Mouse (Mus musculus): Measurements from ENCODE around the gene Poglut1. TPM values are rescaled to one million over a fixed set of nuclear protein-coding genes. Genes with fewer than 3 reads are reported as not detected.
"Not testable (repeated sequence)": the region's sequence is repeated elsewhere in the genome, so short reads cannot be mapped to it uniquely, and the experiment has no call there.

The Poglut1 gene
- polyA plus RNA-seq, 1 experiment from 2014 or later, result 75.5 TPM

DNA sequence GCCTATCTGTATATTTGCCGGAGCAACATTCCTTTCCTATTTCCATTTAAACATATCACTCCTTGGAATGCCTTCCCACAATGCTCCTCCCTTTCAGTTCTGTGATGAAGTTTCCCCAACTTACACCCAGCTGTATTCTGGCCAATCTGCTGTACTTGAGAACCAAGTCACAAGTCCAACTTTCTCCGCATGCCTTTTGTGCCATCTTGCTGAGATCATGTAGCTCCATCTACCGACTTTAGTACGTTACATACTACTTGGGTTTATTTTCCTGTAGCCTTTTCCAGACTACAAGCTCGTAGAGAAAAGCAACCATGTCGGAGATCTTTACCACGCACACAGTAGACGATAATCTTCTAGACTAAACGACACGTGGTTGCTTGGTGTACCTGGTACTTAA lies 56.2 kb downstream of the Poglut1 start:
- Histone ChIP-seq H3K4me3 (ENCODE audit: low read depth, low read length) (no peak overlapping the region), H3K4me2 (ENCODE audit: low read depth, low read length, severe bottlenecking) (no peak overlapping the region), H3K4me1 (replicated peaks; ENCODE audit: control insufficient read depth, insufficient read depth, low read length) (no peaks in the 10 kb centered on the region), H3K9me3 (ENCODE audit: control insufficient read depth, low read length) (no peaks in the 10 kb centered on the region), H3K9ac (ENCODE audit: low read length) (no peak overlapping the region), H3K36me3 (ENCODE audit: control insufficient read depth, insufficient read depth, low read length) (no peaks in the 10 kb centered on the region), H3K27me3 (ENCODE audit: control insufficient read depth, insufficient read depth, low read length) (no peaks in the 10 kb centered on the region), H3K27ac (ENCODE audit: low read depth, low read length) (no peak overlapping the region)
- ATAC-seq (replicated peaks; ENCODE audit: low FRiP score), result no peak
- DNase-seq (ENCODE audit: low spot score), result no peak
- whole genome bisulfite sequencing, result 91% methylated on average over 10 of the region's 10 CpGs

DNA sequence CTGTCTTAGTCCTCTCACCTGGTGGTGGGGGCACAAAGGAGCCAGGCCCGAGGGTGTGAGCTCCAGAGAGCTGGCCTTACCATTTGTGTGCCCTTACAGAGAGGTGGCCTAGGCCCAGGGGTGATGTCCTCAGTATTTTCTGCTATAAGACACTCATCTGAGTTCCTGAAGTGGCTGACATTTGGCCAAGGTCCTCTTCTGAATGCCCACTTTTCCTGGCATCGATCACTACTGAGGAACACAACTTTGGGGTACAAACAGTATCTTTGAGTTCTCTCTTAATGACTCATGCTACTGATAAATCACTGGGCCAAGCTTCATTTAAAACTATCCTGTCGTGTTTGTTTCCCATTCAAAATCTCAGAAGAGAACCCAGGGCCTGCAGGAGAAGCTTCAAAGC lies 57.5 kb downstream of the Poglut1 start:
- H3K9ac ChIP-seq (ENCODE audit: low read length), result no peak overlapping the region
- no peaks in the 10 kb centered on the region for H3K36me3 ChIP-seq (ENCODE audit: control insufficient read depth, insufficient read depth, low read length)
- no peak overlapping the region for H3K4me3 ChIP-seq (ENCODE audit: low read depth, low read length)
- H3K9me3 ChIP-seq (ENCODE audit: control insufficient read depth, low read length), result no peaks in the 10 kb centered on the region
- no peaks in the 10 kb centered on the region for H3K4me1 ChIP-seq (replicated peaks; ENCODE audit: control insufficient read depth, insufficient read depth, low read length)
- no peaks in the 10 kb centered on the region for H3K27me3 ChIP-seq (ENCODE audit: control insufficient read depth, insufficient read depth, low read length)
- H3K27ac ChIP-seq (ENCODE audit: low read depth, low read length), result no peak overlapping the region
- WGBS, result 82% methylated on average over 3 of the region's 3 CpGs
- DNase-seq (ENCODE audit: low spot score) (no peak), ATAC-seq (replicated peaks; ENCODE audit: low FRiP score) (no peak)
- H3K4me2 ChIP-seq (ENCODE audit: low read depth, low read length, severe bottlenecking), result no peak overlapping the region

DNA sequence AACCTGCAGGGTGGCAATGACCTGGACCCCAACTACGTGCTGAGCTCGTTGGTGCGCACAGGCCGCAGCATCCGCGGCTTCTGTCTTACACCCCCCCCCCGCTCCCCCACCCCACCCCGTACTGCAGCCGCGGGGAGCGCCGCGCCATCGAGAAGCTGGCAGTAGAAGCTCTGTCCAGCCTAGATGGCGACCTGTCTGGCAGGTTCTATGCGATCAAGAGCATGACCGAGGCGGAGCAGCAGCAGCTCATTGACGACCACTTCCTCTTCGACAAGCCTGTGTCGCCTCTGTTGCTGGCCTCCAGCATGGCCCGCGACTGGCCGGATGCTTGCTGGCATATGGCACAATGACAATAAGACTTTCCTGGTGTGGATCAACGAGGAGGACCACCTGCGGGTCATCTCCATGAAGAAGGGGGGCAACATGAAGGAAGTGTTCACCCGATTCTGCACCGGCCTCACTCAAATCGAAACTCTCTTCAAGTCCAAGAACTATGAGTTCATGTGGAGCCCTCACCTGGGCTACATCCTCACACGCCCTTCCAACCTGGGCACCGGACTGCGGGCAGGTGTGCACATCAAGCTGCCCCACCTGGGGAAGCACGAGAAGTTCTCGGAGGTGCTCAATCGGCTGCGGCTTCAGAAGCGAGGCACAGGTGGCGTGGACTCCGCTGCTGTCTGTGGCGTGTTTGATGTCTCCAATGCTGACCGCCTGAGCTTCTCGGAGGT lies 66.3 kb downstream of the Poglut1 start:
- Histone ChIP-seq H3K9me3 (ENCODE audit: control insufficient read depth, low read length) (no peaks in the 10 kb centered on the region), H3K4me1 (replicated peaks; ENCODE audit: control insufficient read depth, insufficient read depth, low read length) (no peaks in the 10 kb centered on the region), H3K4me2 (ENCODE audit: low read depth, low read length, severe bottlenecking) (peak overlapping the region; percentile 43), H3K4me3 (ENCODE audit: low read depth, low read length) (peak overlapping the region; percentile 22), H3K27me3 (ENCODE audit: control insufficient read depth, insufficient read depth, low read length) (peaks cover 4% of the 10 kb centered on the region; the same call in 1 of the 2 replicates), H3K36me3 (ENCODE audit: control insufficient read depth, insufficient read depth, low read length) (no peaks in the 10 kb centered on the region), H3K27ac (ENCODE audit: low read depth, low read length) (no peak overlapping the region), H3K9ac (ENCODE audit: low read length) (no peak overlapping the region)
- DNase-seq (ENCODE audit: low spot score) (peak; percentile 55), ATAC-seq (replicated peaks; ENCODE audit: low FRiP score) (peak; percentile 27; the same call in 1 of the 2 replicates)
- 41% methylated on average over 42 of the region's 42 CpGs for WGBS

DNA sequence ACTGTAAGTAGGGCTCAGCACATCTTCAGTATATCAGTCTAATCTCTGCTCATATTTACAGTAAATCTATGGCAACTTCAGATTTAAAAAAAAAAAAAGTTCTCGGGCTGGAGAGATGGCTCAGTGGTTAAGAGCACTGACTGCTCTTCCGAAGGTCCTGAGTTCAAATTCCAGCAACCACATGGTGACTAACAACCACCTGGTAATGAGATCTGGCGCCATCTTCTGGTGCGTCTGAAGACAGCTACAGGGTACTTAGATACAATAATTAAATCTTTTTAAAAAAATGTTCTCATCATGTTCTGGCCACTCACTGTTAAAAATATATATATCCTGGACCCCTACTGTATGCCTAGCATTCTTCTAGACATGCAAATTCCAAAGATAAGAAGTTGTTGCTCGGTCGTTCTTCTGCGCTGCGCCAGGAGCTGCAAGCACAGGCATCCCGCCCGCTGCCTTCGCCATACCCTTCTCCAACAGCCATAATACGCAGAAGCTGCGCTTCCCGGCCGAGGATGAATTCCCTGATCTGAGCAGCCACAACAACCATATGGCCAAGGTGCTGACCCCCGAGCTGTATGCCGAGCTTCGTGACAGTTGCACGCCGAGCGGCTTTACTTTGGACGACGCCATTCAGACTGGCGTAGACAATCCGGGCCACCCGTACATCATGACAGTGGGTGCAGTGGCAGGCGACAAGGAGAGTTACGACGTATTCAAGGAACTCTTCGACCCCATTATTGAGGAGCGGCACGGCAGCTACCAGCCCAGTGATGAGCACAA lies 67.1 kb downstream of the Poglut1 start:
- H3K36me3 ChIP-seq (ENCODE audit: control insufficient read depth, insufficient read depth, low read length), result no peaks in the 10 kb centered on the region
- no peaks in the 10 kb centered on the region for H3K9me3 ChIP-seq (ENCODE audit: control insufficient read depth, low read length)
- H3K27ac ChIP-seq (ENCODE audit: low read depth, low read length), result no peak overlapping the region
- DNase-seq (ENCODE audit: low spot score) (peak; percentile 57), ATAC-seq (replicated peaks; ENCODE audit: low FRiP score) (0 out of 2 replicates have a peak, but pooled peaks have one; percentile 21)
- H3K4me1 ChIP-seq (replicated peaks; ENCODE audit: control insufficient read depth, insufficient read depth, low read length), result no peaks in the 10 kb centered on the region
- H3K9ac ChIP-seq (ENCODE audit: low read length), result no peak overlapping the region
- H3K4me3 ChIP-seq (ENCODE audit: low read depth, low read length), result peak overlapping the region; percentile 22
- 22% methylated on average over 32 of the region's 32 CpGs for WGBS
- peak overlapping the region; percentile 43 for H3K4me2 ChIP-seq (ENCODE audit: low read depth, low read length, severe bottlenecking)
- peaks cover 4% of the 10 kb centered on the region; the same call in 1 of the 2 replicates for H3K27me3 ChIP-seq (ENCODE audit: control insufficient read depth, insufficient read depth, low read length)

DNA sequence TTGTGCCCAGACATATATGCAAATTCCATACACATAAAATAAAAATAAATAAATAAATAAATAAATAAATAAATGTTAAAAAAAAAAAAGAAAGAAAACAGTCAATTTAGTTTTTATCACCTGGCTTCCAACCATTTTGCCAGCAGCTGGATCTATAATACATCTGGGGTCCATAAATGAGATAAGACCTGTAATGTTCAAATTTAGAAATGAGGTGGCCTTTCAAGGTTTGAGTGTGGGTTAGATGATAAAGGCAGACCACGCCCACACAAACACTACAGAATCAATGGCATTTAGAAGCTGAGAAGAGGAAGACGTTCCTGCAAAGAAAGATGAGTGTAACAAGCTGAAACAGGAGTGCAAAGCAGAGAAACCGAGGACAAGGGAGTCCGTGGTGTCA lies 68.7 kb downstream of the Poglut1 start:
- Histone ChIP-seq H3K4me3 (ENCODE audit: low read depth, low read length) (no peak overlapping the region), H3K27me3 (ENCODE audit: control insufficient read depth, insufficient read depth, low read length) (peaks cover 4% of the 10 kb centered on the region; the same call in 1 of the 2 replicates), H3K9me3 (ENCODE audit: control insufficient read depth, low read length) (no peaks in the 10 kb centered on the region), H3K9ac (ENCODE audit: low read length) (no peak overlapping the region), H3K4me1 (replicated peaks; ENCODE audit: control insufficient read depth, insufficient read depth, low read length) (peaks cover 2% of the 10 kb centered on the region; the same call in 1 of the 2 replicates), H3K4me2 (ENCODE audit: low read depth, low read length, severe bottlenecking) (no peak overlapping the region), H3K27ac (ENCODE audit: low read depth, low read length) (no peak overlapping the region), H3K36me3 (ENCODE audit: control insufficient read depth, insufficient read depth, low read length) (no peaks in the 10 kb centered on the region)
- no peak for ATAC-seq (replicated peaks; ENCODE audit: low FRiP score)
- DNase-seq (ENCODE audit: low spot score), result no peak
- 77% methylated on average over 4 of the region's 4 CpGs for WGBS

DNA sequence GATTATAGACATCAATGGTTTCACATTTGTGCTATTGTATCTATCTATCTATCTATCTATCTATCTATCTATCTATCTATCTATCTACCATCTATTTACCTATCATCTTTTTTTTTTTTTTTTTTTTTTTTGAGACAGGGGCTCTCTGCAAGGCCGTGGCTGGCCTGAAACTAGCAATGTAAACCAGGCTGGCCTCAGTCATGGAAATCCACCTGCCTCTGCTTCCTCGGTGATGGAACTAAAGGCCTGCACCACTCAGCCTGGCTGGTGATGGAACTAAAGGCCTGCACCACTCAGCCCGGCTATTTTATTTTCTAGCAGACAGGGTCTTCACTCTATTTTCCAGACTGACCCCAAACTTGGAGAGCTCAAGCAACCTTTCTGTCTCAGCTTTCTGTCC lies 71.8 kb downstream of the Poglut1 start:
- Histone ChIP-seq H3K9ac (ENCODE audit: low read length) (no peak overlapping the region), H3K36me3 (ENCODE audit: control insufficient read depth, insufficient read depth, low read length) (no peaks in the 10 kb centered on the region), H3K27ac (ENCODE audit: low read depth, low read length) (no peak overlapping the region), H3K27me3 (ENCODE audit: control insufficient read depth, insufficient read depth, low read length) (peaks cover under 1% of the 10 kb centered on the region; the same call in 1 of the 2 replicates), H3K4me1 (replicated peaks; ENCODE audit: control insufficient read depth, insufficient read depth, low read length) (peaks cover 2% of the 10 kb centered on the region; the same call in 1 of the 2 replicates), H3K4me2 (ENCODE audit: low read depth, low read length, severe bottlenecking) (no peak overlapping the region), H3K9me3 (ENCODE audit: control insufficient read depth, low read length) (no peaks in the 10 kb centered on the region), H3K4me3 (ENCODE audit: low read depth, low read length) (no peak overlapping the region)
- WGBS, result 88% methylated on average over 3 of the region's 3 CpGs
- DNase-seq (ENCODE audit: low spot score), result no peak
- no peak for ATAC-seq (replicated peaks; ENCODE audit: low FRiP score)

DNA sequence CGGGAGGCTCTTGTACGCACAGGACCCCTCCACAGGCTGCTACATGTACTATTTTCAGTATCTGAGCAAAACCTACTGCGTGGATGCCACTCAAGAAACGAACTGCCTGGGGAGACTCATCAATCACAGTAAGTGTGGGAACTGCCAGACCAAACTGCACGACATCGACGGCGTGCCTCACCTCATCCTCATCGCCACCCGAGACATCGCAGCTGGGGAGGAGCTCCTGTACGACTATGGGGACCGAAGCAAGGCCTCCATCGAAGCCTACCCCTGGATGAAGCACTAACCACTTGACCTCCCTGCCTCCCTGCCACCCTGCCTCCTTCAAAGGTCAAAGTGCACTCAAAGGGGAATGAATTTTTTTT lies 72.8 kb downstream of the Poglut1 start:
- H3K9ac ChIP-seq (ENCODE audit: low read length), result 0 out of 2 replicates have a peak overlapping the region, but pooled peaks have one; percentile 37
- not testable (repeated sequence) for H3K27me3 ChIP-seq (ENCODE audit: control insufficient read depth, insufficient read depth, low read length); DNase-seq (ENCODE audit: low spot score); H3K9me3 ChIP-seq (ENCODE audit: control insufficient read depth, low read length); ATAC-seq (replicated peaks; ENCODE audit: low FRiP score); H3K36me3 ChIP-seq (ENCODE audit: control insufficient read depth, insufficient read depth, low read length); H3K4me1 ChIP-seq (replicated peaks; ENCODE audit: control insufficient read depth, insufficient read depth, low read length); H3K4me3 ChIP-seq (ENCODE audit: low read depth, low read length); H3K27ac ChIP-seq (ENCODE audit: low read depth, low read length)
- peak overlapping the region; percentile 63 for H3K4me2 ChIP-seq (ENCODE audit: low read depth, low read length, severe bottlenecking)
- WGBS, result 65% methylated on average over 14 of the region's 14 CpGs

DNA sequence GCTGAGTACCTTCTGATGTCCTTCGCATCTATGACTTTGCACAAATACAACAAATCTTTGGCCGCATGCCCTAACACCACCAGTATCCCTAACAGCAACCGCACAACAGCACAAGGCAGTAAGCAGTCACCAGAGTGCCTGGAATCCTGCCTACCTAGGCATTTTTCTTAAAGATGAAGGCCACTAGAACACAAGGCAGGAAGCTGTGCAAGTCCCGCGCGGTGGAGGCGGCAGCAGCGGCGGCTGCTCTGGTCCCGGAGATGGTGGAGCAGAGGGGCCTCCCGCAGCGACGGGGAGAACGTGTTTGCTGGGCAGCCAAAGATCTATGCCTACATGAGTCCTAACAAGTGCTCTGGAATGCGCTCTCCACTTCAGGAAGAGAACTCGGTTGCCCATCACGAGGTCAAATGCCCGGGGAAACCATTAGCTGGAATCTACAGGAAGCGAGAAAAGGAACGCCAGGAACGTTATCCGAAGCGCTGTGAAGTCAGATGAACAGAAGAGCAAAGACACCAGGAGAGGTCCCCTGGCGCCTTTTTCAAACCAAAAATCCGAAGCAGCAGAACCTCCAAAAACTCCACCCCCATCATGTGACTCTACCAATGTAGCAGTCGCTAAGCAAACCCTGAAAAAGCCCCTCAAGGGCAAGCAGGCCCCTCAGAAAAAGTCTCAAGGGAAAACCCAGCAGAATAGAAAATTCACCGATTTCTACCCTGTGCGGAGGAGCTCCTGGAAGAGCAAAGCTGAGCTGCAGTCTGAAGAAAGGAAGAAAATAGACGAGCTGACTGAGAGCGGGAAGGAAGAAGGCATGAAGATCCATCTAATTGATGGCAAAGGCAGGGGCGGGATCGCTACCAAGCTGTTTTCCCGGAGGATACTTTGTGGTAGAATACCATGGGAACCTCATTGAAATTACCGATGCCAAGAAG lies 73.5 kb downstream of the Poglut1 start:
- Histone ChIP-seq H3K36me3 (ENCODE audit: control insufficient read depth, insufficient read depth, low read length) (no peaks in the 10 kb centered on the region), H3K27me3 (ENCODE audit: control insufficient read depth, insufficient read depth, low read length) (no peaks in the 10 kb centered on the region), H3K27ac (ENCODE audit: low read depth, low read length) (no peak overlapping the region), H3K9me3 (ENCODE audit: control insufficient read depth, low read length) (no peaks in the 10 kb centered on the region), H3K4me1 (replicated peaks; ENCODE audit: control insufficient read depth, insufficient read depth, low read length) (peaks cover 2% of the 10 kb centered on the region; the same call in 1 of the 2 replicates), H3K9ac (ENCODE audit: low read length) (peak overlapping the region; percentile 37), H3K4me2 (ENCODE audit: low read depth, low read length, severe bottlenecking) (peak overlapping the region; percentile 63), H3K4me3 (ENCODE audit: low read depth, low read length) (peak overlapping the region; percentile 23)
- DNase-seq (ENCODE audit: low spot score) (peak; percentile 69), ATAC-seq (replicated peaks; ENCODE audit: low FRiP score) (no peak; the same call in 1 of the 2 replicates)
- WGBS, result 11% methylated on average over 34 of the region's 34 CpGs
